Mouse (Mus musculus) lung, embryonic 14.5 days (tissue): ENCODE measurements around the gene Lifr. TPM values are rescaled to one million over a fixed set of nuclear protein-coding genes. Genes with fewer than 3 reads are reported as not detected.

Experiments used
- ATAC-seq: fragments of 200-750 bp; cut with Nextera tagmentation; 2 replicates; pipeline ENCODE4 v1.8.0; 2017; ENCODE audit warnings: mild to moderate bottlenecking, moderate TSS enrichment, moderate library complexity; ENCODE audit not compliant: insufficient read depth
- DNase-seq: peaks from one replicate; pipeline ENCODE4 v3.0.0-alpha.2; 2015
- H3K27ac ChIP-seq: fragments of 300-500 bp; sonication (generic); 2 replicates; pipeline ENCODE4 v1.5.1; 2014; ENCODE audit warnings: low read depth, mild to moderate bottlenecking, moderate library complexity
- H3K27me3 ChIP-seq: fragments of 300-500 bp; sonication (generic); 2 replicates; pipeline ENCODE4 v1.6.1; 2014; ENCODE audit warnings: low read length, control low read depth; ENCODE audit not compliant: insufficient read depth
- H3K36me3 ChIP-seq: fragments of 300-500 bp; sonication (generic); 2 replicates; pipeline ENCODE4 v1.6.1; 2014; ENCODE audit warnings: control low read depth; ENCODE audit not compliant: insufficient read depth
- H3K4me1 ChIP-seq: fragments of 300-500 bp; sonication (generic); 2 replicates; pipeline ENCODE4 v1.6.1; 2014; ENCODE audit warnings: antibody characterized with exemption, control low read depth; ENCODE audit not compliant: insufficient read depth
- H3K4me2 ChIP-seq: fragments of 300-500 bp; sonication (generic); 2 replicates; pipeline ENCODE4 v1.6.1; 2014; ENCODE audit warnings: mild to moderate bottlenecking
- H3K4me3 ChIP-seq: fragments of 300-500 bp; sonication (generic); 2 replicates; pipeline ENCODE4 v1.5.1; 2014; ENCODE audit warnings: low read depth, low read length
- H3K9ac ChIP-seq: fragments of 300-500 bp; sonication (generic); 2 replicates; pipeline ENCODE4 v1.6.1; 2014
- H3K9me3 ChIP-seq: fragments of 300-500 bp; sonication (generic); 2 replicates; pipeline ENCODE4 v1.6.1; 2016; ENCODE audit warnings: low read depth, low read length, control low read depth
- CTCF ChIP-seq: IDR thresholded peaks from 2 replicates; pipeline ENCODE4 v1.5.1; 2016; ENCODE audit warnings: antibody characterized with exemption, low read depth
- WGBS: fragments of 180-500 bp; shearing (Covaris S2); extraction: QIAGEN DNeasy Blood & Tissue Kit; methylation state at CpG from one replicate; pipeline ENCODE4 v1.1.7; 2014; 5-methylcytosine and 5-hydroxymethylcytosine counted together
- polyA plus RNA-seq: library from polyadenylated mRNA; unstranded; fragments of >200 nt; fragmentation: Nextera tagmentation; extraction: Ambion mirVana; gene quantifications from 2 replicates; pipeline ENCODE4 v1.2.1, GENCODE M21; 2014

Gene Lifr
- polyA plus RNA-seq, 1 experiment from 2014 or later: 31.0 TPM

DNA sequence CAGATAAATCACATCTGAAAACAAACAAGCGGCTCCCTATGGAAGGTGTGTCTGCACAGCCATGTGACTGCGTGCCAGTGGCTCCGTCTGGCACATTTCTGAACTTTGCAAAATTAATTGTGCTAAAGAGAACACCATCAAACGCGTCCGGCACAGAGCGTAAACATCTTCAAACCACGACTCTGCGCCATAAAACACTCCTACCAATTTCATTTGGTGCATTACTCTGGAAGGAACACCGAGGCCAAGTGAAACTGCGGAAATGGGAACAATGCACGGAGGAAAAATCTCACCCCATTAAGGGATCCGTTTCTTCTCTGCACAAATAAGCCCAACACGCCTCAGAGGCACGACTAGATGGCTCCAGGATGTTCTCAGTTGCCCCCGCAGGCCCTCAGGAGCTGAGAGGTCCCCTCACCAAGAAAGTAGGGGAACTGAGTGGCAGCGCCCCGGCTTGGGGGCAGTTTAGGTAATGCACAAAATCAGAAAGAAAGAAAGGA is 38.3 kb downstream of the Lifr start:
- TF ChIP-seq CTCF: no peak
- under 1% methylated on average over 18 of the region's 18 CpGs for WGBS
- no peak for ATAC-seq

DNA sequence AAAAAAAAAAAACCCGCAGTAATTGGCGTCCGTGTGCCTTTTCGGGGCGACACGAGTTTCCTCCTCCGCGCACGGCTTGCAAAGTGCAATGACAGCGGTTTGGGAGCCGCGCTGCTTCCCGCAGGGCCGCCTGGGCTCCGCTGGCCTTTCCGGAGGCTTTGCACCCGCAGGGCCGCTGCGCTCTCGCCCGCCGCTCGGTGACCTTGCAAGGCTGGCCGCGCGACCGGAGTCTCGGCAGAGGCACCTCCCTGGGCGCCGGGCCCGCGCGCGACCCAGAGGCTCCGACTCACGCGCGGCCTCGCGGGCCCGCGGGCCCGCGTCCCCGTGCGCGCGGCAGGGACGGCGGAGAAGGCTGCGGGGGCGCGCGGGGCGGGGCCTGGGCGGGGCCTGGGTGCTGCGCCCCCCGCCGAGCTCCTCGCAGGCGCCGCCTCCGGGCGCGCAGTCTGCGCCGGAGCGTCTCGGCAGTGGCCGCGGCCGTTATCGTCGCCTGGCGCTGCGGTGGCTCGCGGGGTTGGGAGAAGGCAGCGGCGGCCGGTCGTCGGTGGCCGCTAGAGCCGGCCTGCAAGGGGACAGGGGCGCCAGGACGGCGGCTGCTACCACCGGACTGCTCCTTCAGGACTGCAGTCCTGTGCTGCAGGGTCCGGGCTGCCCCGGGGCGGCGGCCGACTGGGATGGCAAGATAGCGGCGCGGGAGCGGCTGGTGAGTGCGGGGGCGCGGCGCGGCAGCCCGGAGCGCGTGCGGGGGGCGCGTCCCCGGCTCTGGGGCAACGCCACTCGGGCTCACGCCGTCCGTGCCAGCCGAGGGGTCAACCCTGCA is 38.9 kb downstream of the Lifr start:
- Histone ChIP-seq H3K4me2 (peak overlapping the region; percentile 78), H3K4me3 (peak overlapping the region; percentile 82), H3K36me3 (0 out of 2 replicates have a peak, but pooled peaks cover 3% of the 10 kb centered on the region), H3K9ac (peak overlapping the region; percentile 79), H3K9me3 (no peaks in the 10 kb centered on the region), H3K4me1 (peaks cover 13% of the 10 kb centered on the region), H3K27ac (peak overlapping the region; percentile 85), H3K27me3 (no peaks in the 10 kb centered on the region)
- DNase-seq: peak; percentile 93
- ATAC-seq: peak; percentile 94
- no peak for TF ChIP-seq CTCF
- WGBS: under 1% methylated on average over 71 of the region's 116 CpGs

More for the DNA sequence above, 38.3 kb downstream of the Lifr start:
- Histone ChIP-seq H3K27me3 (no peaks in the 10 kb centered on the region), H3K4me1 (peaks cover 13% of the 10 kb centered on the region), H3K36me3 (0 out of 2 replicates have a peak, but pooled peaks cover 3% of the 10 kb centered on the region), H3K4me3 (peak overlapping the region; percentile 82), H3K9ac (peak overlapping the region; percentile 79), H3K4me2 (peak overlapping the region; percentile 78), H3K27ac (peak overlapping the region; percentile 85), H3K9me3 (no peaks in the 10 kb centered on the region)
- DNase-seq: peak; percentile 71

DNA sequence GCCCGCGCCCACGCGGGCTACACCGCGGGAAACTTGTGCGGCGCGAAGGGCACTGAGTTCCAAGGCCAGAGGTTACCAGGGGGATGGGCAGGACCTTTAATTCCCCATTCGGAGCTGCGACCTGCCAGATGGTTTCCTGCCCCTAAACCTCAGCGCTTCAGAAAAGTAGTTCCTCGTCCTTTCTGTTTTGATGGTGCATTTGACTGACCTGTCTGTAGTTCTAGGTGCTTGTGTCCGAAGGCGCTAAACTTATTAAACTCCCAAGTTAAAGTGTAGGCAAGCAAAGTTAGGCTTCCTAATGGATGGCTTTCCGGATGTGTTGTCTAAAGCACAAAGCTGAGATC is 39.5 kb downstream of the Lifr start:
- Histone ChIP-seq H3K36me3 (0 out of 2 replicates have a peak, but pooled peaks cover 3% of the 10 kb centered on the region), H3K27ac (peak overlapping the region; percentile 85), H3K4me1 (peaks cover 13% of the 10 kb centered on the region), H3K4me3 (peak overlapping the region; percentile 82), H3K9ac (peak overlapping the region; percentile 79), H3K27me3 (no peaks in the 10 kb centered on the region), H3K4me2 (peak overlapping the region; percentile 78), H3K9me3 (no peaks in the 10 kb centered on the region)
- DNase-seq (no peak), ATAC-seq (no peak)
- WGBS: under 1% methylated on average over 16 of the region's 16 CpGs
- no peak for TF ChIP-seq CTCF

DNA sequence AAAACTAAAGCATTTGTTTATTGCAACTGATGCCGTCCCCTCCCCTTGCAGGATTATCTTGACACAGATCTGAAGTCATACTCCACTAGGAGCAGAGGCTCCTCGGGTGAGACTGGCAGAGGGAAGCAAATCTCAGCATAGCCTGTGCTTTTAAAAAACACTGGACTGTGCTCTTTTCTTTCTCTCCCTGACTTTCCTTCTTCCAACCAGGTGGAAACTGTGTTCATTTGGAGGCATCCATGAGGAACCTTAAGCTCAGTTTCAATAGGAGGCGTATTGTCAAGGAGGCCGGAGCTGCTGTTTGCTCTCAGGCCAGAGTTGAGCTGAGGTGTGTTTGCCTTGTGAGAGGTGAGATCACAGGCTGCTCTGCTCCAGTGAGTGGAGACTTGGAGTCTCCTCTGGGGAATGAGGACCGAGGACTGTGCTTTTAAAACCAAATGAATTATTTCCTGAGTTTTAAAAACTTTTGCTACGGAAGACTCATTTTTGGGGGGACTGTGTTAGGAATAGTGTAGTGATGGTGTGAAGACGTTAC is 40.3 kb downstream of the Lifr start:
- peak overlapping the region; percentile 82 for H3K4me3 ChIP-seq
- DNase-seq (peak; percentile 37), ATAC-seq (no peak)
- 0 out of 2 replicates have a peak, but pooled peaks cover 3% of the 10 kb centered on the region for H3K36me3 ChIP-seq
- no peak overlapping the region for H3K27ac ChIP-seq
- H3K4me1 ChIP-seq: peaks cover 13% of the 10 kb centered on the region
- H3K27me3 ChIP-seq: no peaks in the 10 kb centered on the region
- TF ChIP-seq CTCF: no peak
- H3K4me2 ChIP-seq: peak overlapping the region; percentile 78
- WGBS: 30% methylated on average over 7 of the region's 7 CpGs
- H3K9me3 ChIP-seq: no peaks in the 10 kb centered on the region
- peak overlapping the region; percentile 79; the same call in 1 of the 2 replicates for H3K9ac ChIP-seq

DNA sequence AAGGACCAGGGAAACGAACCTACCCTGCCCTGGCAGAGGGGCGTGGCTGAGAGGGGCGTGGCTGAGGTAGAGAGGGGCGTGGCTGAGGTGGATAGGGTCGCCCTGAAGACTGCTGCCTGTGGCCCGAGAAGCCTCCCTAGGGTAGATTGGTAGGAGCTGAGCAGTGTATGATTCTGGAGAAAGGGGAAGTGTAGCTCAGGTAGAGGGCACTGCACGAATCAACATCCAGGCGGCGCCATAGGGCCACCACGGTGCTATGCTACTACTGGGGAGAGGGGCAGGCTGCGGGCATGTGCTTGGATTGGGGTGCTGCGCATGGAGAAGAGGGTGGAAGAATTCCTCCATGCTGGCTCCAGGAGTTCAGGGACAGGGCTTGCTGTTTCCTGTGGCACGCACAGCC is 42.3 kb downstream of the Lifr start:
- TF ChIP-seq CTCF: peak; percentile 57
- no peak overlapping the region for H3K4me2 ChIP-seq
- DNase-seq (no peak), ATAC-seq (no peak)
- WGBS: 52% methylated on average over 13 of the region's 13 CpGs
- no peaks in the 10 kb centered on the region for H3K9me3 ChIP-seq
- H3K4me3 ChIP-seq: no peak overlapping the region
- no peak overlapping the region for H3K27ac ChIP-seq
- H3K9ac ChIP-seq: no peak overlapping the region
- no peaks in the 10 kb centered on the region for H3K27me3 ChIP-seq
- H3K36me3 ChIP-seq: 0 out of 2 replicates have a peak, but pooled peaks cover 3% of the 10 kb centered on the region
- H3K4me1 ChIP-seq: peaks cover 16% of the 10 kb centered on the region

DNA sequence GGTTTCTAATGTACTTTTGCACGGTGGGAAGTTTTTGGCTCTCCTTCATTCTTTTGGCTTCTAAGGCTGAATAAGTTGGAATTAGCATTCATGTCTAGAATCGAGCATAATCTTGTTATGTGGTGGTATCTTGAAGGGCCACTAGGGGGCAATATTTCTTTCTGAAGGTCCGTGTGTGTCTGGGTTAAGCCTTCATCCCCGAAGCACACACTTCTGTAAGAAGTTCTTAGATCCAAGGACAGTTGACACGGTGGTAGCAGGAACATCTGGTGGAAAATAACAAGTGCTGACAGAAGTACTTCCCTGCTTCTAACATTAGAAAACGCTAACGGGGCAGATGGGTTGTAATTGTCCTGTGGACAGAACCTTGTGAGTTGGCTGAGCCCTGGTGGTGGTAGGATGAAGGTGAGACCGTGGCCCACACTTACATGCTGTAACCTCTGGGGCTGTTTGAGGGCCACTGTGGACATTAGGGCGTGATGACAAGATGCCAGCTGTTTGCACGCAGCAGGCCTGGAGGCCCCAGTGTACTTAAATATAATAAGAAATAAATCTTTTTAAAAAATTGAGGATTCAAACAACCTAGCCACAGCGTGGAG is 44.1 kb downstream of the Lifr start:
- Histone ChIP-seq H3K4me3 (no peak overlapping the region), H3K27me3 (no peaks in the 10 kb centered on the region), H3K27ac (no peak overlapping the region), H3K9me3 (no peaks in the 10 kb centered on the region), H3K4me1 (peaks cover 19% of the 10 kb centered on the region), H3K4me2 (no peak overlapping the region), H3K36me3 (0 out of 2 replicates have a peak, but pooled peaks cover 3% of the 10 kb centered on the region), H3K9ac (no peak overlapping the region)
- ATAC-seq: no peak
- 43% methylated on average over 11 of the region's 11 CpGs for WGBS
- peak; percentile 68 for TF ChIP-seq CTCF
- peak; percentile 85 for DNase-seq
